16 mouse cellular contexts compared by ENCODE assay signal in genomic region chr15:89374801-89375534, GRCm38 (mm10). TPM values are rescaled to one million over a fixed set of nuclear protein-coding genes. Genes with fewer than 3 reads are reported as not detected.
DNase-seq lines count a peak whose midpoint lies in the region; ATAC-seq and TF ChIP-seq lines count a peak whose summit lies in the region.
"Had no signal": no experiment of that assay in that cellular context is flagged by ENCODE, and none has a peak within 500 bp of the region (broad histone marks: within the 10 kb centered on the region; RNA-seq: fewer than 3 reads in every experiment).

No protein-coding gene starts in this region.

- TF ChIP-seq POLR2A in testis, adult 2 months (IDR thresholded peaks at IDR 0.05; ENCODE audit: control insufficient read depth, low read depth, low read length), result 0 out of 2 replicates have a peak, but pooled peaks have one; percentile 11
- no peak for TF ChIP-seq POLR2A in small intestine, adult 2 months (IDR thresholded peaks at IDR 0.05; ENCODE audit: low read depth, low read length)

- H3K4me2 ChIP-seq in kidney, embryonic 15.5 days, result no peak overlapping the region

- peak; percentile 50 for DNase-seq in cerebellum, adult 9-10 months
- DNase-seq in kidney, adult 18-20 months, result no peak
- no peak for DNase-seq in testis, postnatal 10 days (ENCODE audit: low spot score)
- no peak for DNase-seq in gastrocnemius, postnatal 10 days
- DNase-seq: adrenal gland, postnatal 25 days; kidney, postnatal 4 days; lung, adult 2 months; right cerebral cortex, adult 18-20 months; thymus, postnatal 25 days had no signal

- no peak for ATAC-seq in cerebellum, adult (ENCODE audit: insufficient number of reproducible peaks, low FRiP score, low TSS enrichment)
- ATAC-seq in kidney, embryonic 15.5 days (replicated peaks; ENCODE audit: low FRiP score), result no peak

- peaks cover 28% of the 10 kb centered on the region for H3K36me3 ChIP-seq in kidney, embryonic 15.5 days
- H3K36me3 ChIP-seq in testis, adult 2 months (ENCODE audit: control insufficient read depth, insufficient read depth, low read length), result no peaks in the 10 kb centered on the region
- H3K36me3 ChIP-seq in small intestine, adult 2 months (ENCODE audit: control insufficient read depth, insufficient read depth, low read length), result peaks cover 24% of the 10 kb centered on the region

- 0 out of 2 replicates have a peak overlapping the region, but pooled peaks have one; percentile 69 for H3K4me3 ChIP-seq in kidney, embryonic 15.5 days (replicated peaks)
- H3K4me3 ChIP-seq in testis, adult 2 months (ENCODE audit: control insufficient read depth, low read depth, low read length), result peak overlapping the region; percentile 91
- H3K4me3 ChIP-seq in small intestine, adult 2 months (ENCODE audit: low read depth, low read length), result peak overlapping the region; percentile 85

- H3K27me3 ChIP-seq in kidney, embryonic 15.5 days, result peaks cover 42% of the 10 kb centered on the region
- H3K27me3 ChIP-seq in testis, adult 2 months (ENCODE audit: control insufficient read depth, insufficient read depth, low read length), result peaks cover 2% of the 10 kb centered on the region; the same call in 1 of the 2 replicates
- no peaks in the 10 kb centered on the region for H3K27me3 ChIP-seq in small intestine, adult 2 months (ENCODE audit: control insufficient read depth, insufficient read depth, low read length)

- H3K9ac ChIP-seq in kidney, embryonic 15.5 days, result 0 out of 2 replicates have a peak overlapping the region, but pooled peaks have one; percentile 79

- H3K9me3 ChIP-seq in kidney, embryonic 15.5 days (replicated peaks), result no peaks in the 10 kb centered on the region

- H3K4me1 ChIP-seq in kidney, embryonic 15.5 days, result peaks cover 49% of the 10 kb centered on the region
- H3K4me1 ChIP-seq in testis, adult 2 months (ENCODE audit: control insufficient read depth, insufficient read depth, low read length), result peaks cover 37% of the 10 kb centered on the region
- peaks cover 39% of the 10 kb centered on the region for H3K4me1 ChIP-seq in small intestine, adult 2 months (ENCODE audit: control insufficient read depth, insufficient read depth, insufficient read length, low read length)

- no peak for TF ChIP-seq CTCF in testis, adult 2 months (IDR thresholded peaks at IDR 0.05; ENCODE audit: control insufficient read depth, insufficient read depth, insufficient replicate concordance, low read depth, low read length)
- no peak for TF ChIP-seq CTCF in small intestine, adult 2 months (IDR thresholded peaks at IDR 0.05; ENCODE audit: extremely low read depth, insufficient read length, insufficient replicate concordance, low read depth, low read length)

- 92% methylated on average over 17 of the region's 17 CpGs for WGBS in kidney, embryonic 15.5 days
- WGBS in small intestine, adult 2 months, result 70% methylated on average over 17 of the region's 17 CpGs

- no peak overlapping the region for H3K27ac ChIP-seq in kidney, embryonic 15.5 days
- H3K27ac ChIP-seq in testis, adult 2 months (ENCODE audit: control insufficient read depth, insufficient read depth, low read depth, low read length), result no peak overlapping the region; the same call in 1 of the 2 replicates
- peak overlapping the region; percentile 90 for H3K27ac ChIP-seq in small intestine, adult 2 months (ENCODE audit: insufficient read depth, low read depth, low read length)

RNA-seq across cellular contexts. Expression of gene Sco2, which starts 1.3 kb away (rescaled TPM):
- polyA plus RNA-seq in kidney, embryonic 15.5 days (2015; fragmentation: Nextera tagmentation; extraction: Ambion mirVana), result 7.9 and 8.2 TPM in 2 replicates
- polyA plus RNA-seq in testis, adult 2 months (2012; rRNA removed), result 31.1 and 34.1 TPM in 2 replicates
- 239 and 317 TPM in 2 replicates for polyA plus RNA-seq in small intestine, adult 2 months (2012; rRNA removed)
- 10 to 100 TPM; 14.2 to 14.6 TPM for total RNA-seq in gastrocnemius, postnatal 10 days (2021)

RNA-seq across cellular contexts. Expression of gene Tymp, which starts 1.9 kb away (rescaled TPM):
- 1.3 and 1.4 TPM in 2 replicates for polyA plus RNA-seq in kidney, embryonic 15.5 days (2015; fragmentation: Nextera tagmentation; extraction: Ambion mirVana)
- 0.74 and 1.6 TPM in 2 replicates for polyA plus RNA-seq in testis, adult 2 months (2012; rRNA removed)
- polyA plus RNA-seq in small intestine, adult 2 months (2012; rRNA removed), result 114 and 152 TPM in 2 replicates
- total RNA-seq in gastrocnemius, postnatal 10 days (2021), result under 1 TPM; 0.38 to 0.50 TPM

RNA-seq across cellular contexts. Expression of gene Odf3b, which starts 4.1 kb away (rescaled TPM):
- 0.82 and 0.83 TPM in 2 replicates for polyA plus RNA-seq in kidney, embryonic 15.5 days (2015; fragmentation: Nextera tagmentation; extraction: Ambion mirVana)
- 78.4 and 86.4 TPM in 2 replicates for polyA plus RNA-seq in testis, adult 2 months (2012; rRNA removed)
- 46.1 and 142 TPM in 2 replicates for polyA plus RNA-seq in small intestine, adult 2 months (2012; rRNA removed)
- 1 to 10 TPM in 1 of 2 experiments, under 1 TPM in 1; 0.68 to 1.6 TPM for total RNA-seq in gastrocnemius, postnatal 10 days (2021)

RNA-seq across cellular contexts. Expression of gene Klhdc7b, which starts 9.7 kb away (rescaled TPM):
- polyA plus RNA-seq in kidney, embryonic 15.5 days (2015; fragmentation: Nextera tagmentation; extraction: Ambion mirVana), result not detected in 2 replicates
- 0.19 and 0.31 TPM in 2 replicates for polyA plus RNA-seq in testis, adult 2 months (2012; rRNA removed)
- polyA plus RNA-seq in small intestine, adult 2 months (2012; rRNA removed), result 1.1 and 1.4 TPM in 2 replicates
- total RNA-seq in gastrocnemius, postnatal 10 days (2021), result not detected
- total RNA-seq: adrenal gland, postnatal 25 days; left cerebral cortex, postnatal 10 days had no signal
- polyA plus RNA-seq: embryonic facial prominence, embryonic 11.5 days; heart, embryonic 11.5 days had no signal

RNA-seq across cellular contexts. Expression of gene Ncaph2, which starts 19.4 kb away (rescaled TPM):
- polyA plus RNA-seq in kidney, embryonic 15.5 days (2015; fragmentation: Nextera tagmentation; extraction: Ambion mirVana), result 147 and 155 TPM in 2 replicates
- polyA plus RNA-seq in testis, adult 2 months (2012; rRNA removed), result 41.5 and 44.7 TPM in 2 replicates
- 56.8 and 149 TPM in 2 replicates for polyA plus RNA-seq in small intestine, adult 2 months (2012; rRNA removed)
- total RNA-seq in gastrocnemius, postnatal 10 days (2021), result 10 to 100 TPM; 50.5 to 55.8 TPM

Comparison
In these comparisons a context has a peak if more than half of its experiments do, and no peak if none do; other contexts are left out.
1. RNA of gene Tymp, which starts 1.9 kb away (polyA plus RNA-seq): 114 to 152 TPM in small intestine, adult 2 months; 1.3 to 1.4 TPM in kidney, embryonic 15.5 days and 0.74 to 1.6 TPM in testis, adult 2 months; every median in the first group is over 10 times any median in the second.
2. RNA of gene Odf3b, which starts 4.1 kb away (polyA plus RNA-seq): 46.1 to 142 TPM in small intestine, adult 2 months and 78.4 to 86.4 TPM in testis, adult 2 months; 0.82 to 0.83 TPM in kidney, embryonic 15.5 days; every median in the first group is over 10 times any median in the second.
3. Peak in every context shown above with its lines, with median percentiles within 50 percentile points of each other: H3K4me3 ChIP-seq.